Mouse (Mus musculus): Measurements from ENCODE around the gene Wdr66.
A peak's percentile ranks its signal among the peaks of the same experiment; 100 is the strongest.

DNA sequence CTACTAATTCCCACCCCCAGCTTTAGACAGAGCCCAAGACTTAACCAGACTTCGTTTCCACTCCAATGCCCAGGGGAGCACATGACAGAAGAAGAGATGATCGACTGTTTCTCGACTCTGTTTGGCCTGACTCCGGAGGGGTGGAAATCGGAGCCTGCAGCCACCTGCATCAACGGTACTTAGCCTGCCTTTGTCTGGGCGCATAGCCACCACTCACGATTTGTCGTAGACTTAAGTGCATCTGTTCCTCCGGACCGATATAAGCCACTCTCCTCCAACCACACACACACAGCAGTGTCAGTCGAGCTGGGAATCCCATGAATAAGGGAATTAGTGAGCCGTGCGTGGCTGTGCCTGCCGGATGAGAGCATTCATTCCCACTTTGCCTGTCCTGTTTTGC is 72.3 kb downstream of the Wdr66 start:
- TF ChIP-seq CTCF (conservative IDR thresholded peaks at IDR 0.05; ENCODE audit: low read length), result no peak
- peak; percentile 55 for TF ChIP-seq NANOG (IDR thresholded peaks at IDR 0.05; ENCODE audit: borderline replicate concordance, low read length)
